ENCODE assay signal across 11 mouse cellular contexts in genomic region chr2:174007976-174008349, GRCm38 (mm10).
DNase-seq lines count a peak whose midpoint lies in the region; ATAC-seq and TF ChIP-seq lines count a peak whose summit lies in the region.
"Had no signal": no experiment of that assay in that cellular context is flagged by ENCODE, and none has a peak within 500 bp of the region (broad histone marks: within the 10 kb centered on the region; RNA-seq: fewer than 3 reads in every experiment).

No protein-coding gene starts in this region.

- no peak overlapping the region for H3K4me2 ChIP-seq in neural tube, embryonic 11.5 days (ENCODE audit: low read depth)
- H3K4me2 ChIP-seq in limb, embryonic 14.5 days (replicated peaks; ENCODE audit: low read depth, low read length, severe bottlenecking): no peak overlapping the region
- no peak overlapping the region for H3K4me2 ChIP-seq in liver, postnatal 0 days (ENCODE audit: low read depth, low read length)

- H3K4me1 ChIP-seq in neural tube, embryonic 11.5 days (ENCODE audit: control insufficient read depth, insufficient read depth, low read length): peaks cover 20% of the 10 kb centered on the region
- H3K4me1 ChIP-seq in limb, embryonic 14.5 days (ENCODE audit: control insufficient read depth, insufficient read depth, low read length): peaks cover 26% of the 10 kb centered on the region
- H3K4me1 ChIP-seq in liver, postnatal 0 days (ENCODE audit: insufficient read depth): no peaks in the 10 kb centered on the region

- 20% methylated on average over 2 of the region's 2 CpGs for WGBS in neural tube, embryonic 11.5 days
- 46% methylated on average over 2 of the region's 2 CpGs for WGBS in limb, embryonic 14.5 days
- WGBS in liver, postnatal 0 days (ENCODE audit: insufficient replicate concordance): 81% methylated on average over 2 of the region's 2 CpGs

- no peak for TF ChIP-seq CTCF in gastrocnemius, adult 2 months (IDR thresholded peaks at IDR 0.05)
- no peak for TF ChIP-seq CTCF in liver, postnatal 0 days (IDR thresholded peaks at IDR 0.05; ENCODE audit: low read depth)

- H3K27me3 ChIP-seq in neural tube, embryonic 11.5 days (ENCODE audit: control insufficient read depth, insufficient read depth, low read length): no peaks in the 10 kb centered on the region
- no peaks in the 10 kb centered on the region for H3K27me3 ChIP-seq in limb, embryonic 14.5 days (ENCODE audit: control insufficient read depth, insufficient read depth, low read length)
- H3K27me3 ChIP-seq in liver, postnatal 0 days (ENCODE audit: insufficient read depth, low read length): no peaks in the 10 kb centered on the region

- no peaks in the 10 kb centered on the region for H3K36me3 ChIP-seq in neural tube, embryonic 11.5 days (ENCODE audit: control insufficient read depth, insufficient read depth, low read length)
- no peaks in the 10 kb centered on the region for H3K36me3 ChIP-seq in limb, embryonic 14.5 days (ENCODE audit: control insufficient read depth, insufficient read depth, low read length)
- no peaks in the 10 kb centered on the region for H3K36me3 ChIP-seq in liver, postnatal 0 days (replicated peaks; ENCODE audit: insufficient read depth, low read length)
- H3K36me3 ChIP-seq: G1E had no signal

- no peaks in the 10 kb centered on the region for H3K9me3 ChIP-seq in neural tube, embryonic 11.5 days (ENCODE audit: control insufficient read depth, low read length)
- peaks cover 10% of the 10 kb centered on the region; the same call in 1 of the 2 replicates for H3K9me3 ChIP-seq in limb, embryonic 14.5 days (ENCODE audit: control insufficient read depth, low read length)
- no peaks in the 10 kb centered on the region for H3K9me3 ChIP-seq in liver, postnatal 0 days (ENCODE audit: low read length)

- TF ChIP-seq POLR2A in limb, embryonic 14.5 days (IDR thresholded peaks at IDR 0.05; ENCODE audit: borderline replicate concordance, extremely low read depth, insufficient read depth, insufficient read length): no peak

- no peak overlapping the region for H3K4me3 ChIP-seq in gastrocnemius, adult 2 months
- H3K4me3 ChIP-seq in neural tube, embryonic 11.5 days (ENCODE audit: low read depth, low read length): no peak overlapping the region
- H3K4me3 ChIP-seq in limb, embryonic 14.5 days (replicated peaks; ENCODE audit: low read length): no peak overlapping the region
- no peak overlapping the region for H3K4me3 ChIP-seq in liver, postnatal 0 days (ENCODE audit: low read depth, low read length)

- ATAC-seq in neural tube, embryonic 11.5 days (ENCODE audit: insufficient read depth, low FRiP score, low TSS enrichment): 0 out of 2 replicates have a peak, but pooled peaks have one; percentile 28
- ATAC-seq in limb, embryonic 14.5 days (ENCODE audit: low FRiP score, low read depth): peak; percentile 24; the same call in 1 of the 2 replicates
- ATAC-seq in liver, postnatal 0 days: no peak

- intact Hi-C loops in gastrocnemius, adult 2 months (cut with DNase I): no loop called here
- intact Hi-C loops in gastrocnemius, postnatal 36 days (cut with DNase I): no loop called here

- H3K27ac ChIP-seq in gastrocnemius, adult 2 months: peak overlapping the region; percentile 72
- H3K27ac ChIP-seq in neural tube, embryonic 11.5 days (ENCODE audit: low read depth, low read length): peak overlapping the region; percentile 79
- peak overlapping the region; percentile 65 for H3K27ac ChIP-seq in limb, embryonic 14.5 days (replicated peaks; ENCODE audit: low read depth, low read length)
- H3K27ac ChIP-seq in liver, postnatal 0 days (ENCODE audit: low read depth): no peak overlapping the region

- no peak for DNase-seq in gastrocnemius, adult 2 months
- DNase-seq in gastrocnemius, postnatal 36 days: no peak
- no peak for DNase-seq in neural tube, embryonic 11.5 days (ENCODE audit: low spot score)
- DNase-seq in neural tube, embryonic 10.5 days (ENCODE audit: extremely low spot score, low spot score): no peak
- no peak for DNase-seq in limb, embryonic 14.5 days (ENCODE audit: low spot score)
- no peak for DNase-seq in liver, postnatal 0 days
- DNase-seq in layer of hippocampus, postnatal 25 days (ENCODE audit: extremely low spot score in 1 of 2, low spot score in 1 of 2): no peak
- no peak for DNase-seq in embryo, embryonic 10 days (ENCODE audit: low spot score)
- DNase-seq: lung, postnatal 10 days; right cerebral cortex, postnatal 25 days had no signal

- no peak for TF ChIP-seq EP300 in liver, postnatal 0 days (IDR thresholded peaks at IDR 0.05; ENCODE audit: low read depth)

- H3K9ac ChIP-seq in neural tube, embryonic 11.5 days (ENCODE audit: low read length): no peak overlapping the region
- H3K9ac ChIP-seq in limb, embryonic 14.5 days (ENCODE audit: low read depth, low read length, severe bottlenecking): no peak overlapping the region
- H3K9ac ChIP-seq in liver, postnatal 0 days (replicated peaks): no peak overlapping the region
